Mouse (Mus musculus): ENCODE measurements around the gene Pdxp.

DNA sequence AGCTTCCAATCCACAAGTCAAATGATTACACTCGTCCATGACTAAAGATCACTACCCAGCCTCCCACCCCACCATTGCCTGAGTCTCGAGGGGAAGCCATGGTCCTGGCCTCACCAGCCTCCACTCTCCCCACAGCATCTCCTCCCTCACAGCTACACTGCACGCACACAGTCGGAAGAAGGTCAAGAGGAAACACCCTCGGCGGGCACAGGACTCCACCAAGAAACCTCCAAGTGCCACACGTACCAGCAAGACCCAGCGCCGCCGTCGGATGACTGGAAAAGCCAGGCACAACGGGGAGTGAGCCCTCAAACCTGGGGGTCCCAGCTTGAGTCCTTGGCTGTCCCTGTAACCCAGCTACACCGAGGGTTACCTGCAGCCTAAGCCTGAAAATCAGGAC, 26.6 kb downstream of the Pdxp start:
- TF ChIP-seq CTCF (IDR thresholded peaks at IDR 0.05; ENCODE audit: control insufficient read depth, insufficient read depth, insufficient read length): no peak
- TF ChIP-seq MYOG (IDR thresholded peaks at IDR 0.05; ENCODE audit: control insufficient read depth, extremely low read depth, insufficient read length): no peak
- TF ChIP-seq USF1 (IDR thresholded peaks at IDR 0.05; ENCODE audit: low read depth): no peak
- no peak for TF ChIP-seq MAX (IDR thresholded peaks at IDR 0.05)
- TF ChIP-seq MYOD1 (IDR thresholded peaks at IDR 0.05; ENCODE audit: control insufficient read depth, insufficient read length, low read depth): no peak
- TF ChIP-seq CEBPB (IDR thresholded peaks at IDR 0.05; ENCODE audit: low read depth): no peak
- TF ChIP-seq FOSL1 (IDR thresholded peaks at IDR 0.05; ENCODE audit: insufficient read depth, low read length, poor library complexity, severe bottlenecking): no peak
